Mouse (Mus musculus): ENCODE measurements around the gene 4933415A04Rik. TPM values are rescaled to one million over a fixed set of nuclear protein-coding genes. Genes with fewer than 3 reads are reported as not detected.

Gene 4933415A04Rik
- 12.4 and 13.7 TPM in 2 replicates for polyA plus RNA-seq (2016; fragmentation: Nextera tagmentation; extraction: Ambion mirVana)

- peak; percentile 78 for DNase-seq (ENCODE audit: low spot score)
- Histone ChIP-seq H3K9me3 (no peaks in the 10 kb centered on the region), H3K27me3 (replicated peaks; ENCODE audit: low read depth, poor library complexity, severe bottlenecking) (no peaks in the 10 kb centered on the region), H3K36me3 (replicated peaks) (peaks cover 81% of the 10 kb centered on the region), H3K27ac (replicated peaks) (no peak within 1 kb of the TSS), H3K4me1 (peaks cover 7% of the 10 kb centered on the region), H3K4me3 (no peak within 1 kb of the TSS)
- WGBS, result 74% methylated on average over 7 of the region's 7 CpGs
Measured at GRCm38 (mm10) chr11:43586324-43587090, at the start of gene 4933415A04Rik. TSS of gene 4933415A04Rik (plus strand) at chr11:43587040.

GRCm38 (mm10) chr11:43537074-43537473 is 49.8 kb upstream of the 4933415A04Rik start:
- H3K27me3 ChIP-seq (replicated peaks; ENCODE audit: low read depth, poor library complexity, severe bottlenecking), result no peaks in the 10 kb centered on the region
- H3K36me3 ChIP-seq (replicated peaks), result peaks cover 85% of the 10 kb centered on the region
- peak; percentile 34 for DNase-seq (ENCODE audit: low spot score)
- no peaks in the 10 kb centered on the region for H3K9me3 ChIP-seq
- peaks cover 55% of the 10 kb centered on the region for H3K4me1 ChIP-seq
- H3K27ac ChIP-seq (replicated peaks), result no peak overlapping the region
- WGBS, result 69% methylated on average over 6 of the region's 6 CpGs
- H3K4me3 ChIP-seq, result no peak overlapping the region

GRCm38 (mm10) chr11:43539863-43540262 is 47.0 kb upstream of the 4933415A04Rik start:
- WGBS, result 16% methylated on average over 6 of the region's 6 CpGs
- Histone ChIP-seq H3K36me3 (replicated peaks) (peaks cover 85% of the 10 kb centered on the region), H3K27me3 (replicated peaks; ENCODE audit: low read depth, poor library complexity, severe bottlenecking) (no peaks in the 10 kb centered on the region), H3K9me3 (no peaks in the 10 kb centered on the region), H3K27ac (replicated peaks) (peak overlapping the region; percentile 54; the same call in 1 of the 2 replicates), H3K4me3 (peak overlapping the region; percentile 11; the same call in 1 of the 2 replicates), H3K4me1 (peaks cover 74% of the 10 kb centered on the region)
- peak; percentile 64 for DNase-seq (ENCODE audit: low spot score)

- no peaks in the 10 kb centered on the region for H3K9me3 ChIP-seq
- H3K4me1 ChIP-seq, result peaks cover 89% of the 10 kb centered on the region
- H3K27me3 ChIP-seq (replicated peaks; ENCODE audit: low read depth, poor library complexity, severe bottlenecking), result no peaks in the 10 kb centered on the region
- peaks cover 68% of the 10 kb centered on the region for H3K36me3 ChIP-seq (replicated peaks)
- DNase-seq (ENCODE audit: low spot score), result no peak
- no peak overlapping the region for H3K27ac ChIP-seq (replicated peaks)
- WGBS, result 90% methylated on average over 15 of the region's 15 CpGs
- H3K4me3 ChIP-seq, result no peak overlapping the region
Measured at GRCm38 (mm10) chr11:43543711-43544466, 43.0 kb upstream of the 4933415A04Rik start.

- Histone ChIP-seq H3K27me3 (replicated peaks; ENCODE audit: low read depth, poor library complexity, severe bottlenecking) (no peaks in the 10 kb centered on the region), H3K4me1 (peaks cover 89% of the 10 kb centered on the region), H3K36me3 (replicated peaks) (peaks cover 65% of the 10 kb centered on the region), H3K4me3 (no peak overlapping the region), H3K27ac (replicated peaks) (no peak overlapping the region), H3K9me3 (no peaks in the 10 kb centered on the region)
- 89% methylated on average over 7 of the region's 7 CpGs for WGBS
- no peak for DNase-seq (ENCODE audit: low spot score)
Measured at GRCm38 (mm10) chr11:43544819-43545218, 42.0 kb upstream of the 4933415A04Rik start.

- peaks cover 85% of the 10 kb centered on the region for H3K4me1 ChIP-seq
- 49% methylated on average over 16 of the region's 16 CpGs for WGBS
- no peak for DNase-seq (ENCODE audit: low spot score)
Measured at GRCm38 (mm10) chr11:43545873-43546475, 40.9 kb upstream of the 4933415A04Rik start.

GRCm38 (mm10) chr11:43546678-43547077 is 40.2 kb upstream of the 4933415A04Rik start:
- H3K27me3 ChIP-seq (replicated peaks; ENCODE audit: low read depth, poor library complexity, severe bottlenecking), result no peaks in the 10 kb centered on the region
- H3K9me3 ChIP-seq, result no peaks in the 10 kb centered on the region
- H3K27ac ChIP-seq (replicated peaks), result peak overlapping the region; percentile 66; the same call in 1 of the 2 replicates
- H3K36me3 ChIP-seq (replicated peaks), result peaks cover 64% of the 10 kb centered on the region
- peaks cover 85% of the 10 kb centered on the region for H3K4me1 ChIP-seq
- WGBS, result 37% methylated on average over 4 of the region's 4 CpGs
- DNase-seq (ENCODE audit: low spot score), result no peak
- H3K4me3 ChIP-seq, result no peak overlapping the region

More at GRCm38 (mm10) chr11:43545873-43546475, 40.9 kb upstream of the 4933415A04Rik start:
- Histone ChIP-seq H3K4me3 (no peak overlapping the region), H3K9me3 (no peaks in the 10 kb centered on the region), H3K27ac (replicated peaks) (peak overlapping the region; percentile 66; the same call in 1 of the 2 replicates), H3K36me3 (replicated peaks) (peaks cover 63% of the 10 kb centered on the region), H3K27me3 (replicated peaks; ENCODE audit: low read depth, poor library complexity, severe bottlenecking) (no peaks in the 10 kb centered on the region)

- Histone ChIP-seq H3K36me3 (replicated peaks) (peaks cover 51% of the 10 kb centered on the region), H3K27ac (replicated peaks) (peak overlapping the region; percentile 87), H3K4me1 (peaks cover 88% of the 10 kb centered on the region), H3K4me3 (peak overlapping the region; percentile 17; the same call in 1 of the 2 replicates), H3K27me3 (replicated peaks; ENCODE audit: low read depth, poor library complexity, severe bottlenecking) (no peaks in the 10 kb centered on the region), H3K9me3 (no peaks in the 10 kb centered on the region)
- peak; percentile 83 for DNase-seq (ENCODE audit: low spot score)
- 11% methylated on average over 7 of the region's 7 CpGs for WGBS
Measured at GRCm38 (mm10) chr11:43548148-43548547, 38.7 kb upstream of the 4933415A04Rik start.

GRCm38 (mm10) chr11:43548657-43549435 is 38.0 kb upstream of the 4933415A04Rik start:
- no peak overlapping the region for H3K4me3 ChIP-seq
- peaks cover 44% of the 10 kb centered on the region for H3K36me3 ChIP-seq (replicated peaks)
- WGBS, result 60% methylated on average over 12 of the region's 12 CpGs
- no peaks in the 10 kb centered on the region for H3K27me3 ChIP-seq (replicated peaks; ENCODE audit: low read depth, poor library complexity, severe bottlenecking)
- no peaks in the 10 kb centered on the region for H3K9me3 ChIP-seq
- no peak for DNase-seq (ENCODE audit: low spot score)
- peaks cover 82% of the 10 kb centered on the region for H3K4me1 ChIP-seq
- H3K27ac ChIP-seq (replicated peaks), result peak overlapping the region; percentile 87

GRCm38 (mm10) chr11:43549701-43550100 is 37.1 kb upstream of the 4933415A04Rik start:
- no peak for DNase-seq (ENCODE audit: low spot score)
- H3K27me3 ChIP-seq (replicated peaks; ENCODE audit: low read depth, poor library complexity, severe bottlenecking), result no peaks in the 10 kb centered on the region
- peaks cover 42% of the 10 kb centered on the region for H3K36me3 ChIP-seq (replicated peaks)
- H3K9me3 ChIP-seq, result no peaks in the 10 kb centered on the region
- 32% methylated on average over 11 of the region's 11 CpGs for WGBS
- peak overlapping the region; percentile 87 for H3K27ac ChIP-seq (replicated peaks)
- H3K4me3 ChIP-seq, result no peak overlapping the region
- peaks cover 81% of the 10 kb centered on the region for H3K4me1 ChIP-seq

GRCm38 (mm10) chr11:43551756-43552155 is 35.1 kb upstream of the 4933415A04Rik start:
- H3K4me3 ChIP-seq, result no peak overlapping the region
- H3K36me3 ChIP-seq (replicated peaks), result peaks cover 43% of the 10 kb centered on the region
- H3K4me1 ChIP-seq, result peaks cover 60% of the 10 kb centered on the region
- no peaks in the 10 kb centered on the region for H3K9me3 ChIP-seq
- H3K27ac ChIP-seq (replicated peaks), result no peak overlapping the region; the same call in 1 of the 2 replicates
- no peaks in the 10 kb centered on the region for H3K27me3 ChIP-seq (replicated peaks; ENCODE audit: low read depth, poor library complexity, severe bottlenecking)
- 82% methylated on average over 3 of the region's 3 CpGs for WGBS
- DNase-seq (ENCODE audit: low spot score), result no peak

- peaks cover 52% of the 10 kb centered on the region for H3K4me1 ChIP-seq
- no peak overlapping the region for H3K27ac ChIP-seq (replicated peaks)
- 58% methylated on average over 6 of the region's 6 CpGs for WGBS
- peaks cover 45% of the 10 kb centered on the region for H3K36me3 ChIP-seq (replicated peaks)
- H3K4me3 ChIP-seq, result no peak overlapping the region
- H3K9me3 ChIP-seq, result no peaks in the 10 kb centered on the region
- no peaks in the 10 kb centered on the region for H3K27me3 ChIP-seq (replicated peaks; ENCODE audit: low read depth, poor library complexity, severe bottlenecking)
- no peak for DNase-seq (ENCODE audit: low spot score)
Measured at GRCm38 (mm10) chr11:43552675-43553074, 34.2 kb upstream of the 4933415A04Rik start.
